Mouse (Mus musculus) hindbrain, embryonic 12.5 days (tissue): Measurements from ENCODE around the gene Lims1. TPM values are rescaled to one million over a fixed set of nuclear protein-coding genes. Genes with fewer than 3 reads are reported as not detected.

Experiments
- polyA plus RNA-seq: library from polyadenylated mRNA; unstranded; fragments of >200 nt; fragmentation: Nextera tagmentation; extraction: Ambion mirVana; gene quantifications from 2 replicates; pipeline ENCODE4 v1.2.1, GENCODE M21; 2016

The Lims1 gene
- polyA plus RNA-seq, 1 experiment from 2014 or later: 88.9 TPM

Other genes starting within 250 kb of the Lims1 start
- gene AW822073, start 98.5 kb upstream of the Lims1 start, polyA plus RNA-seq: not detected in 2 replicates
- not detected in 2 replicates for gene Duxf3, start 90.8 kb upstream of the Lims1 start, polyA plus RNA-seq
- not detected in 2 replicates for gene Gm4981, start 86.8 kb upstream of the Lims1 start, polyA plus RNA-seq
- gene Gcc2, start 68.0 kb upstream of the Lims1 start, polyA plus RNA-seq: 65.1 and 78.8 TPM in 2 replicates
- 30.5 and 31.6 TPM in 2 replicates for gene Ranbp2, start 123.5 kb downstream of the Lims1 start, polyA plus RNA-seq
- gene Ccdc138, start 174.5 kb downstream of the Lims1 start, polyA plus RNA-seq: 11.4 and 13.2 TPM in 2 replicates